Mouse (Mus musculus) ES-Bruce4 (cell line): Measurements from ENCODE around the gene Uncx. TPM values are rescaled to one million over a fixed set of nuclear protein-coding genes. Genes with fewer than 3 reads are reported as not detected.

Experiments
- H3K27ac ChIP-seq: 2 replicates; pipeline ENCODE4 v1.5.1; 2012; ENCODE audit warnings: low read length, inconsistent platforms; ENCODE audit not compliant: insufficient read depth
- H3K27me3 ChIP-seq: 2 replicates; pipeline ENCODE4 v1.6.1; 2012; ENCODE audit warnings: mild to moderate bottlenecking, low read length, inconsistent platforms; ENCODE audit not compliant: control insufficient read depth, poor library complexity, insufficient read depth, severe bottlenecking
- H3K36me3 ChIP-seq: 2 replicates; pipeline ENCODE4 v1.6.1; 2012; ENCODE audit warnings: inconsistent platforms, mild to moderate bottlenecking, low read length, moderate library complexity; ENCODE audit not compliant: control insufficient read depth, poor library complexity, insufficient read depth, severe bottlenecking
- H3K4me1 ChIP-seq: one replicate; pipeline ENCODE4 v1.8.1; 2011; ENCODE audit warnings: low read length; ENCODE audit not compliant: control insufficient read depth, insufficient read depth
- H3K4me3 ChIP-seq: 2 replicates; pipeline ENCODE4 v1.5.1; 2011; ENCODE audit warnings: low read depth, mild to moderate bottlenecking, low read length
- H3K9ac ChIP-seq: 2 replicates; pipeline ENCODE4 v1.6.1; 2012; ENCODE audit warnings: low read depth, mild to moderate bottlenecking, inconsistent platforms; ENCODE audit not compliant: poor library complexity, severe bottlenecking
- H3K9me3 ChIP-seq: replicated peaks from 2 replicates; pipeline ENCODE4 v1.6.1; 2012; ENCODE audit warnings: mild to moderate bottlenecking, low read length, inconsistent platforms; ENCODE audit not compliant: control insufficient read depth, poor library complexity, insufficient read depth, severe bottlenecking
- CTCF ChIP-seq: IDR thresholded peaks from one replicate; pipeline ENCODE4 v1.8.1; 2011; ENCODE audit warnings: low read depth, low read length
- EP300 ChIP-seq: IDR thresholded peaks from 2 replicates; pipeline ENCODE4 v1.6.1; 2011; ENCODE audit warnings: low read depth, low read length; ENCODE audit not compliant: insufficient read depth
- POLR2A ChIP-seq: IDR thresholded peaks from one replicate; pipeline ENCODE4 v1.8.1; 2011; ENCODE audit warnings: low read length; ENCODE audit not compliant: insufficient read depth
- polyA plus RNA-seq: library from polyadenylated mRNA; stranded (reverse); fragments of >200 nt; gene quantifications from 2 replicates; pipeline ENCODE4 v1.2.4, GENCODE M21; 2011; ENCODE audit warnings: low read depth; ENCODE audit not compliant: missing spikeins, insufficient read depth, insufficient read length

The Uncx gene
- polyA plus RNA-seq, 1 experiment = not detected

- Histone ChIP-seq H3K4me3 (no peak overlapping the region), H3K9me3 (no peaks in the 10 kb centered on the region), H3K9ac (no peak overlapping the region), H3K4me1 (peaks cover 2% of the 10 kb centered on the region), H3K36me3 (no peaks in the 10 kb centered on the region), H3K27ac (no peak overlapping the region), H3K27me3 (0 out of 2 replicates have a peak, but pooled peaks cover 2% of the 10 kb centered on the region)
- no peak for TF ChIP-seq POLR2A
- peak; percentile 23 for TF ChIP-seq CTCF
- no peak for TF ChIP-seq EP300
Measured at GRCm38 (mm10) chr5:139566640-139567399, 23.5 kb downstream of the Uncx start.

- no peaks in the 10 kb centered on the region for H3K36me3 ChIP-seq
- H3K27ac ChIP-seq = no peak overlapping the region
- H3K4me3 ChIP-seq = no peak overlapping the region
- H3K9me3 ChIP-seq = no peaks in the 10 kb centered on the region
- no peak for TF ChIP-seq POLR2A
- TF ChIP-seq EP300 = no peak
- no peak for TF ChIP-seq CTCF
- no peaks in the 10 kb centered on the region for H3K27me3 ChIP-seq
- no peak overlapping the region for H3K9ac ChIP-seq
- peaks cover 2% of the 10 kb centered on the region for H3K4me1 ChIP-seq
Measured at GRCm38 (mm10) chr5:139568079-139568478, 24.8 kb downstream of the Uncx start.

GRCm38 (mm10) chr5:139572526-139572925 is 29.2 kb downstream of the Uncx start:
- Histone ChIP-seq H3K4me3 (no peak overlapping the region), H3K27ac (no peak overlapping the region)
- TF ChIP-seq POLR2A = no peak
- no peak for TF ChIP-seq EP300
- no peak for TF ChIP-seq CTCF

GRCm38 (mm10) chr5:139573606-139574311 is 30.5 kb downstream of the Uncx start:
- no peaks in the 10 kb centered on the region; the same call in 1 of the 2 replicates for H3K9me3 ChIP-seq
- no peak overlapping the region for H3K4me3 ChIP-seq
- H3K36me3 ChIP-seq = no peaks in the 10 kb centered on the region
- H3K4me1 ChIP-seq = no peaks in the 10 kb centered on the region
- TF ChIP-seq POLR2A (no peak), CTCF (no peak), EP300 (no peak)
- no peak overlapping the region for H3K9ac ChIP-seq
- H3K27ac ChIP-seq = no peak overlapping the region
- no peaks in the 10 kb centered on the region for H3K27me3 ChIP-seq

More at GRCm38 (mm10) chr5:139572526-139572925, 29.2 kb downstream of the Uncx start:
- H3K9ac ChIP-seq = no peak overlapping the region
- H3K27me3 ChIP-seq = no peaks in the 10 kb centered on the region
- H3K4me1 ChIP-seq = no peaks in the 10 kb centered on the region
- no peaks in the 10 kb centered on the region; the same call in 1 of the 2 replicates for H3K9me3 ChIP-seq
- H3K36me3 ChIP-seq = no peaks in the 10 kb centered on the region

- no peaks in the 10 kb centered on the region for H3K27me3 ChIP-seq
- no peak overlapping the region for H3K9ac ChIP-seq
- H3K4me1 ChIP-seq = no peaks in the 10 kb centered on the region
- no peaks in the 10 kb centered on the region for H3K36me3 ChIP-seq
- no peak overlapping the region for H3K27ac ChIP-seq
- TF ChIP-seq EP300 (no peak), CTCF (no peak), POLR2A (no peak)
- no peaks in the 10 kb centered on the region; the same call in 1 of the 2 replicates for H3K9me3 ChIP-seq
- no peak overlapping the region for H3K4me3 ChIP-seq
Measured at GRCm38 (mm10) chr5:139575054-139575453, 31.8 kb downstream of the Uncx start.
